9 mouse cellular contexts compared by ENCODE assay signal in the genomic region with DNA sequence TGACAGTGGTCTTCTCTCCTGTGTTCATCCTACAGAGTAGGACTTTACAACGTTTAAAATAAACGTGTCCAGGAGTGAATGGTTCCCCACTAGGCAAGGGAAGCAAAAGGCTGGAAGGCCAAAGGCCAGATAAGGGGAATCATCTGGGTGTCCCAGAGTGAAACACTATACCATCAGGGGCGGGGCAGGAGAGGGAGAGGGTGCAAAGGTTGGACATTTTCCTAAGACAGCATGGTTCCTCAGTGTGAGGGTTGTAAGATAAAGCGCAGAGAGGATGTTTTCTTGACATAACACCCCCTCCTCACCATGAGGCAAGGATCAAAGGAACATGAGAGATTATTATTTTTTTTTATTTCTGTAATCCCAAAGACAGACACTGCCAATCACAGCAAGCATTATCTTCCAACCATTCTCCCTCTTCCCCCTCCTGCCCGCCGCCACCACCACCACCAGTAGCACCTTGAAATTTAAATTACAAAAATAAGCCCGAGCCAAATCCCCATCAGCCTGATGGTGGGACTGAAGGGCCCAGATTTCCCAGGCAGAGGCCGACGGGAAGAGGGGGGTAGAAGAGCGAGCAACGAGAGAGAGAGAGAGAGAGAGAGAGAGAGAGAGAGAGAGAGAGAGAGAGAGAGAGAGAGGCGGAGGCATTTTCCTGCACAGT. TPM values are rescaled to one million over a fixed set of nuclear protein-coding genes. Genes with fewer than 3 reads are reported as not detected.
A peak's percentile ranks its signal among the peaks of the same experiment; 100 is the strongest.
DNase-seq lines count a peak whose midpoint lies in the region; ATAC-seq lines count a peak whose summit lies in the region.
"Had no signal": no experiment of that assay in that cellular context is flagged by ENCODE, and none has a peak within 500 bp of the region (broad histone marks: within the 10 kb centered on the region; RNA-seq: fewer than 3 reads in every experiment).

No protein-coding gene starts in this region.

- H3K9ac ChIP-seq in intestine, embryonic 16.5 days (ENCODE audit: low read depth, low read length): peak overlapping the region; percentile 76
- peak overlapping the region; percentile 68 for H3K9ac ChIP-seq in neural tube, embryonic 15.5 days (replicated peaks)

- peak; percentile 3 for DNase-seq in gastrocnemius, adult 18-20 months (ENCODE audit: low spot score)
- no peak for DNase-seq in gastrocnemius, postnatal 14 days
- peak; percentile 1 for DNase-seq in right cerebral cortex, adult 18-20 months
- DNase-seq in right cerebral cortex, postnatal 25 days: no peak
- no peak for DNase-seq in adrenal gland, adult 18-20 months (ENCODE audit: low spot score in 2 of 2)
- DNase-seq in urinary bladder, postnatal 14 days (ENCODE audit: low spot score): no peak

- peak overlapping the region; percentile 69; the same call in 1 of the 2 replicates for H3K27ac ChIP-seq in intestine, embryonic 16.5 days (ENCODE audit: low read length)
- peak overlapping the region; percentile 86 for H3K27ac ChIP-seq in neural tube, embryonic 15.5 days (replicated peaks)

- peak; percentile 82 for ATAC-seq in intestine, embryonic 16.5 days
- ATAC-seq in neural tube, embryonic 15.5 days (ENCODE audit: low FRiP score): peak; percentile 48; the same call in 1 of the 2 replicates

- 16% methylated on average over 11 of the region's 12 CpGs for WGBS in intestine, embryonic 16.5 days
- WGBS in neural tube, embryonic 15.5 days: 18% methylated on average over 11 of the region's 12 CpGs

- no peaks in the 10 kb centered on the region for H3K27me3 ChIP-seq in intestine, embryonic 16.5 days (replicated peaks; ENCODE audit: control insufficient read depth, insufficient read depth, low read length)
- no peaks in the 10 kb centered on the region for H3K27me3 ChIP-seq in neural tube, embryonic 15.5 days (replicated peaks)

- intact Hi-C loops in gastrocnemius, postnatal 14 days (cut with DNase I; ENCODE audit: low total_unique reads): no loop called here

- peak overlapping the region; percentile 58 for H3K4me2 ChIP-seq in intestine, embryonic 16.5 days (ENCODE audit: low read depth, low read length)
- H3K4me2 ChIP-seq in neural tube, embryonic 15.5 days: peak overlapping the region; percentile 57

- H3K4me3 ChIP-seq in intestine, embryonic 16.5 days (ENCODE audit: low read length): peak overlapping the region; percentile 63
- peak overlapping the region; percentile 60 for H3K4me3 ChIP-seq in neural tube, embryonic 15.5 days (replicated peaks)

- H3K36me3 ChIP-seq in intestine, embryonic 16.5 days (ENCODE audit: control insufficient read depth, insufficient read depth, low read length): no peaks in the 10 kb centered on the region
- H3K36me3 ChIP-seq in neural tube, embryonic 15.5 days: no peaks in the 10 kb centered on the region
- H3K36me3 ChIP-seq: G1E had no signal

- H3K9me3 ChIP-seq in intestine, embryonic 16.5 days (ENCODE audit: control insufficient read depth, low read length): no peaks in the 10 kb centered on the region
- H3K9me3 ChIP-seq in neural tube, embryonic 15.5 days (replicated peaks): no peaks in the 10 kb centered on the region
- H3K9me3 ChIP-seq: G1E had no signal

- no peaks in the 10 kb centered on the region for H3K4me1 ChIP-seq in intestine, embryonic 16.5 days (ENCODE audit: control insufficient read depth, insufficient read depth, low read length)
- no peaks in the 10 kb centered on the region for H3K4me1 ChIP-seq in neural tube, embryonic 15.5 days

RNA-seq across cellular contexts. Expression of a gene that starts 1.4 kb away (rescaled TPM):
- total RNA-seq in gastrocnemius, adult 18-20 months (2021): 1 to 10 TPM; 3.9 to 4.8 TPM
- 1 to 10 TPM; 2.3 to 3.0 TPM for total RNA-seq in gastrocnemius, postnatal 14 days (2021)
- polyA plus RNA-seq in intestine, embryonic 16.5 days (2015; fragmentation: Nextera tagmentation; extraction: Ambion mirVana): 22.2 and 23.2 TPM in 2 replicates
- polyA plus RNA-seq in neural tube, embryonic 15.5 days (2015; fragmentation: Nextera tagmentation; extraction: Ambion mirVana): 30.5 and 30.6 TPM in 2 replicates
- 10 to 100 TPM; 31.8 to 33.0 TPM for total RNA-seq in adrenal gland, adult 18-20 months (2021)
- total RNA-seq: G1E had no signal
- polyA plus RNA-seq: G1E had no signal

RNA-seq across cellular contexts. Expression of a gene that starts 20.8 kb away (rescaled TPM):
- total RNA-seq in gastrocnemius, adult 18-20 months (2021): 10 to 100 TPM; 11.3 to 12.0 TPM
- 10 to 100 TPM in 1 of 2 experiments, 1 to 10 TPM in 1; 6.8 to 13.5 TPM for total RNA-seq in gastrocnemius, postnatal 14 days (2021)
- polyA plus RNA-seq in intestine, embryonic 16.5 days (2015; fragmentation: Nextera tagmentation; extraction: Ambion mirVana): 13.2 and 13.8 TPM in 2 replicates
- polyA plus RNA-seq in neural tube, embryonic 15.5 days (2015; fragmentation: Nextera tagmentation; extraction: Ambion mirVana): 29.6 and 31.6 TPM in 2 replicates
- total RNA-seq in adrenal gland, adult 18-20 months (2021): 10 to 100 TPM; 33.6 to 53.0 TPM
- total RNA-seq: G1E had no signal
- polyA plus RNA-seq: G1E had no signal

Comparison
In these comparisons a context has a peak if more than half of its experiments do, and no peak if none do; other contexts are left out.
1. DNase-seq: peak in gastrocnemius, adult 18-20 months (single experiment) and right cerebral cortex, adult 18-20 months (single experiment); none in gastrocnemius, postnatal 14 days (single experiment), right cerebral cortex, postnatal 25 days (single experiment), adrenal gland, adult 18-20 months (0 of 2) and urinary bladder, postnatal 14 days (single experiment).
2. RNA of a gene that starts 1.4 kb away (total RNA-seq): 31.8 to 33.0 TPM in adrenal gland, adult 18-20 months; 3.9 to 4.8 TPM in gastrocnemius, adult 18-20 months and 2.3 to 3.0 TPM in gastrocnemius, postnatal 14 days; every median in the first group is over 4 times any median in the second.